Mouse (Mus musculus): ENCODE measurements around the gene Atp12a. TPM values are rescaled to one million over a fixed set of nuclear protein-coding genes. Genes with fewer than 3 reads are reported as not detected.
A peak's percentile ranks its signal among the peaks of the same experiment; 100 is the strongest.

Gene Atp12a
- total and polyA plus RNA-seq, 3 experiments: 0.11 TPM; not detected in 2

DNA sequence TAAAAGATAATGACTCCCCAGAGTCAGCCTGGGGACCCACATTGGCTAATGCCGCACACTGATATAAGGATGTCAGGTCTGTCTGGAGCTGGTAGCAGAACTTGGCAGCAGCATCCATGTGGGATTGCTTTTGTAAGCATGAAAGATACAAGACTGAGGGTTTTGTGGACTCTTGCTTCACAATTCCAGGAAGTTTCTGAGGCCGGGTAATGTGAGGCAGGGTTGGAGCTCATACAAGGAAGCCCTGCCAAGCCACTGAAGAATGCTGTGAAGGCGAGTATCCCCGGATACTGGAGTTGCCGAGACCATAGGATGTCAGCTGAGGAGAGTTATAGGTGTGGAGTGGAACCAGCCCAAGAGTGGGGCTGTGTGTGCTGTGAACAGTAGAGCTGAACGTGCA lies 5.7 kb upstream of the Atp12a start:
- DNase-seq (ENCODE audit: low spot score): no peak
- Histone ChIP-seq H3K4me3 (ENCODE audit: low read depth, low read length) (no peak overlapping the region), H3K4me1 (ENCODE audit: insufficient read depth, low read depth, low read length) (no peaks in the 10 kb centered on the region), H3K27me3 (ENCODE audit: insufficient read depth, low read length) (peaks cover 26% of the 10 kb centered on the region), H3K9me3 (replicated peaks) (no peaks in the 10 kb centered on the region), H3K36me3 (replicated peaks) (no peaks in the 10 kb centered on the region)
- no peak for TF ChIP-seq CTCF (IDR thresholded peaks at IDR 0.05; ENCODE audit: low read depth, low read length)
- no peak for TF ChIP-seq POLR2AphosphoS5 (IDR thresholded peaks at IDR 0.05; ENCODE audit: insufficient replicate concordance, low read depth, low read length)
- TF ChIP-seq GATA2 (IDR thresholded peaks at IDR 0.05; ENCODE audit: borderline replicate concordance, low read depth, low read length): no peak
- no peak for ATAC-seq (ENCODE audit: extremely low read depth, insufficient number of reproducible peaks, low FRiP score, poor library complexity, severe bottlenecking)

- no peaks in the 10 kb centered on the region for H3K9me3 ChIP-seq (replicated peaks)
- DNase-seq (ENCODE audit: low spot score) (no peak), ATAC-seq (ENCODE audit: extremely low read depth, insufficient number of reproducible peaks, low FRiP score, poor library complexity, severe bottlenecking) (no peak)
- H3K4me3 ChIP-seq (ENCODE audit: low read depth, low read length): no peak overlapping the region
- H3K4me1 ChIP-seq (ENCODE audit: insufficient read depth, low read depth, low read length): no peaks in the 10 kb centered on the region
- H3K27me3 ChIP-seq (ENCODE audit: insufficient read depth, low read length): peaks cover 10% of the 10 kb centered on the region
- TF ChIP-seq CTCF (IDR thresholded peaks at IDR 0.05; ENCODE audit: low read depth, low read length) (no peak), GATA1 (IDR thresholded peaks at IDR 0.05; ENCODE audit: borderline replicate concordance, low read length) (no peak), GATA2 (IDR thresholded peaks at IDR 0.05; ENCODE audit: borderline replicate concordance, low read depth, low read length) (no peak), POLR2AphosphoS5 (IDR thresholded peaks at IDR 0.05; ENCODE audit: insufficient replicate concordance, low read depth, low read length) (no peak), TAL1 (conservative IDR thresholded peaks at IDR 0.05; ENCODE audit: low read depth, low read length) (no peak)
- no peaks in the 10 kb centered on the region for H3K36me3 ChIP-seq (replicated peaks)
Observed at GRCm38 (mm10) chr14:56365292-56365691, 424 bp downstream of the Atp12a start.

DNA sequence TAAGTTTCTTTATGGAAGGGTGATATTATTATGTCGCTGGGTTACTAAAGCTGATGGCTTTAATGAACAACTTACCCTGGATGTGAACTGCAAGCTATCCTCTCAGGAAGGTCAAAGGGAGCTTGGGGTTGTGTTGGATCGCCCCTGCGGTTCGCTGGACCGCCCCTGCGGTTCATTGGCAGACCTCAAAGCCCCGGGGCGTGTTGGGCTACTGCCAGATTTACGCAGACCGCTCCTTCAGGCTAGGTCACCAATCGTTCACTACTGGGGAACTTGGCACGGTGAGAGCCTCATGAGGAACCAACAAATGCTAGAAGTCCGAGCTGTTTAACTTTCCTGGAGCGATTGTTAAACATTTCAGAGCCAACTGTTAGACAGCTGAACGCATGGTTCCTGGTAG lies 1.8 kb downstream of the Atp12a start:
- Histone ChIP-seq H3K27me3 (ENCODE audit: insufficient read depth, low read length) (peaks cover 12% of the 10 kb centered on the region), H3K36me3 (replicated peaks) (no peaks in the 10 kb centered on the region), H3K9me3 (replicated peaks) (no peaks in the 10 kb centered on the region), H3K4me1 (ENCODE audit: insufficient read depth, low read depth, low read length) (no peaks in the 10 kb centered on the region), H3K4me3 (ENCODE audit: low read depth, low read length) (no peak overlapping the region)
- no peak for ATAC-seq (ENCODE audit: extremely low read depth, insufficient number of reproducible peaks, low FRiP score, poor library complexity, severe bottlenecking)
- no peak for TF ChIP-seq GATA2 (IDR thresholded peaks at IDR 0.05; ENCODE audit: borderline replicate concordance, low read depth, low read length)
- no peak for TF ChIP-seq POLR2AphosphoS5 (IDR thresholded peaks at IDR 0.05; ENCODE audit: insufficient replicate concordance, low read depth, low read length)
- TF ChIP-seq GATA1 (IDR thresholded peaks at IDR 0.05; ENCODE audit: borderline replicate concordance, low read length): no peak
- TF ChIP-seq CTCF (IDR thresholded peaks at IDR 0.05; ENCODE audit: low read depth, low read length): no peak
- TF ChIP-seq TAL1 (conservative IDR thresholded peaks at IDR 0.05; ENCODE audit: low read depth, low read length): no peak
- DNase-seq (ENCODE audit: low spot score): no peak

- Histone ChIP-seq H3K36me3 (replicated peaks) (no peaks in the 10 kb centered on the region), H3K9me3 (replicated peaks) (no peaks in the 10 kb centered on the region), H3K27me3 (ENCODE audit: insufficient read depth, low read length) (peaks cover 17% of the 10 kb centered on the region; the same call in 1 of the 2 replicates), H3K4me1 (ENCODE audit: insufficient read depth, low read depth, low read length) (no peaks in the 10 kb centered on the region; the same call in 1 of the 2 replicates), H3K4me3 (ENCODE audit: low read depth, low read length) (no peak overlapping the region)
- ATAC-seq (ENCODE audit: extremely low read depth, insufficient number of reproducible peaks, low FRiP score, poor library complexity, severe bottlenecking): no peak
- TF ChIP-seq GATA2 (IDR thresholded peaks at IDR 0.05; ENCODE audit: borderline replicate concordance, low read depth, low read length): no peak
- no peak for TF ChIP-seq POLR2AphosphoS5 (IDR thresholded peaks at IDR 0.05; ENCODE audit: insufficient replicate concordance, low read depth, low read length)
- TF ChIP-seq TAL1 (conservative IDR thresholded peaks at IDR 0.05; ENCODE audit: low read depth, low read length): no peak
- TF ChIP-seq GATA1 (IDR thresholded peaks at IDR 0.05; ENCODE audit: borderline replicate concordance, low read length): no peak
- TF ChIP-seq CTCF (IDR thresholded peaks at IDR 0.05; ENCODE audit: low read depth, low read length): peak; percentile 61; the same call in 1 of the 2 replicates
- no peak for DNase-seq (ENCODE audit: low spot score)
Observed at GRCm38 (mm10) chr14:56368834-56369233, 4.0 kb downstream of the Atp12a start.

- Histone ChIP-seq H3K27me3 (ENCODE audit: insufficient read depth, low read length) (peaks cover 9% of the 10 kb centered on the region), H3K4me1 (ENCODE audit: insufficient read depth, low read depth, low read length) (no peaks in the 10 kb centered on the region; the same call in 1 of the 2 replicates), H3K36me3 (replicated peaks) (no peaks in the 10 kb centered on the region), H3K9me3 (replicated peaks) (no peaks in the 10 kb centered on the region), H3K4me3 (ENCODE audit: low read depth, low read length) (no peak overlapping the region)
- DNase-seq (ENCODE audit: low spot score): peak; percentile 28
- no peak for ATAC-seq (ENCODE audit: extremely low read depth, insufficient number of reproducible peaks, low FRiP score, poor library complexity, severe bottlenecking)
- TF ChIP-seq TAL1 (conservative IDR thresholded peaks at IDR 0.05; ENCODE audit: low read depth, low read length) (no peak), CTCF (IDR thresholded peaks at IDR 0.05; ENCODE audit: low read depth, low read length) (peak; percentile 49; the same call in 1 of the 2 replicates)
Observed at GRCm38 (mm10) chr14:56375731-56376130, 10.9 kb downstream of the Atp12a start.

- peaks cover 5% of the 10 kb centered on the region for H3K27me3 ChIP-seq (ENCODE audit: insufficient read depth, low read length)
- H3K9me3 ChIP-seq (replicated peaks): no peaks in the 10 kb centered on the region
- no peak overlapping the region for H3K4me3 ChIP-seq (ENCODE audit: low read depth, low read length)
- ATAC-seq (ENCODE audit: extremely low read depth, insufficient number of reproducible peaks, low FRiP score, poor library complexity, severe bottlenecking) (no peak), DNase-seq (ENCODE audit: low spot score) (no peak)
- H3K4me1 ChIP-seq (ENCODE audit: insufficient read depth, low read depth, low read length): no peaks in the 10 kb centered on the region; the same call in 1 of the 2 replicates
- no peak for TF ChIP-seq POLR2AphosphoS5 (IDR thresholded peaks at IDR 0.05; ENCODE audit: insufficient replicate concordance, low read depth, low read length)
- no peak for TF ChIP-seq TAL1 (conservative IDR thresholded peaks at IDR 0.05; ENCODE audit: low read depth, low read length)
- TF ChIP-seq GATA1 (IDR thresholded peaks at IDR 0.05; ENCODE audit: borderline replicate concordance, low read length): no peak
- TF ChIP-seq CTCF (IDR thresholded peaks at IDR 0.05; ENCODE audit: low read depth, low read length): no peak
- no peak for TF ChIP-seq GATA2 (IDR thresholded peaks at IDR 0.05; ENCODE audit: borderline replicate concordance, low read depth, low read length)
- H3K36me3 ChIP-seq (replicated peaks): no peaks in the 10 kb centered on the region
Observed at GRCm38 (mm10) chr14:56377745-56378144, 12.9 kb downstream of the Atp12a start.

GRCm38 (mm10) chr14:56379336-56379735 lies 14.5 kb downstream of the Atp12a start:
- DNase-seq (ENCODE audit: low spot score): no peak
- H3K4me1 ChIP-seq (ENCODE audit: insufficient read depth, low read depth, low read length): no peaks in the 10 kb centered on the region
- TF ChIP-seq POLR2AphosphoS5 (IDR thresholded peaks at IDR 0.05; ENCODE audit: insufficient replicate concordance, low read depth, low read length) (no peak), TAL1 (conservative IDR thresholded peaks at IDR 0.05; ENCODE audit: low read depth, low read length) (no peak), GATA1 (IDR thresholded peaks at IDR 0.05; ENCODE audit: borderline replicate concordance, low read length) (no peak), CTCF (IDR thresholded peaks at IDR 0.05; ENCODE audit: low read depth, low read length) (no peak), GATA2 (IDR thresholded peaks at IDR 0.05; ENCODE audit: borderline replicate concordance, low read depth, low read length) (no peak)
- no peak overlapping the region for H3K4me3 ChIP-seq (ENCODE audit: low read depth, low read length)
- H3K36me3 ChIP-seq (replicated peaks): no peaks in the 10 kb centered on the region
- no peak for ATAC-seq (ENCODE audit: extremely low read depth, insufficient number of reproducible peaks, low FRiP score, poor library complexity, severe bottlenecking)
- peaks cover 2% of the 10 kb centered on the region for H3K27me3 ChIP-seq (ENCODE audit: insufficient read depth, low read length)
- no peaks in the 10 kb centered on the region for H3K9me3 ChIP-seq (replicated peaks)

Measured in G1E (cell line).